ENCODE assay signal across 17 mouse cellular contexts in the genomic region with DNA sequence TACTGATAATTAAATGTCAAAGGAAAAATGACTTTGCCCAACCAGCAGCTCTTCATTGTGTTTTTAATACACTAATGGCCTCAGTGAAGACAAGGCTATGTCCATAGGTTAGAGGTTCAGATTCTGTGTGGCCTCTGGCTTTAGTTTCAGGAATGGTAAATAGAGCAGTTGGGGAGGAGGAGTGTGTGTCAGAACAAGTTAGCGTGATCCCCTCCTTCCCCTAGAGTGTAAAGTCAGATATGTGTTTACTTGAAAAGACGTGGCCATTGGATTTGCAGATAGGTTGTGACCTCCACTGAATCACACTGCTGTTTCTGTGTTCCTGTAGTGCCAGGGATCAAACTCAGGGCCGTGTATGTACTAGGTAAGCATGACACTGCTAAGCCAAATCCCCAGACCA.
DNase-seq lines count a peak whose midpoint lies in the region; ATAC-seq and TF ChIP-seq lines count a peak whose summit lies in the region.
"Had no signal": no experiment of that assay in that cellular context is flagged by ENCODE, and none has a peak within 500 bp of the region (broad histone marks: within the 10 kb centered on the region; RNA-seq: fewer than 3 reads in every experiment).

No protein-coding gene starts in this region.

- H3K27me3 ChIP-seq in hindbrain, embryonic 15.5 days: no peaks in the 10 kb centered on the region
- no peaks in the 10 kb centered on the region for H3K27me3 ChIP-seq in hindbrain, embryonic 12.5 days
- no peaks in the 10 kb centered on the region for H3K27me3 ChIP-seq in intestine, embryonic 14.5 days (replicated peaks; ENCODE audit: control insufficient read depth, insufficient read depth, low read length)
- no peaks in the 10 kb centered on the region for H3K27me3 ChIP-seq in intestine, embryonic 15.5 days (replicated peaks)
- no peaks in the 10 kb centered on the region for H3K27me3 ChIP-seq in liver, embryonic 13.5 days
- H3K27me3 ChIP-seq in liver, postnatal 0 days (ENCODE audit: insufficient read depth, low read length): no peaks in the 10 kb centered on the region
- H3K27me3 ChIP-seq: forebrain, embryonic 13.5 days had no signal

- no peak overlapping the region for H3K4me3 ChIP-seq in hindbrain, embryonic 15.5 days
- no peak overlapping the region for H3K4me3 ChIP-seq in hindbrain, embryonic 12.5 days
- H3K4me3 ChIP-seq in intestine, embryonic 14.5 days (ENCODE audit: low read depth, low read length): no peak overlapping the region
- no peak overlapping the region for H3K4me3 ChIP-seq in intestine, embryonic 15.5 days (replicated peaks)
- no peak overlapping the region for H3K4me3 ChIP-seq in liver, embryonic 13.5 days (replicated peaks)
- no peak overlapping the region for H3K4me3 ChIP-seq in liver, postnatal 0 days (ENCODE audit: low read depth, low read length)
- H3K4me3 ChIP-seq: forebrain, embryonic 10.5 days; forebrain, embryonic 13.5 days; hindbrain, embryonic 10.5 days had no signal

- 0 out of 2 replicates have a peak overlapping the region, but pooled peaks have one; percentile 34 for H3K27ac ChIP-seq in hindbrain, embryonic 15.5 days (replicated peaks)
- no peak overlapping the region for H3K27ac ChIP-seq in hindbrain, embryonic 12.5 days
- H3K27ac ChIP-seq in intestine, embryonic 14.5 days (ENCODE audit: low read depth): no peak overlapping the region
- H3K27ac ChIP-seq in intestine, embryonic 15.5 days: no peak overlapping the region
- peak overlapping the region; percentile 37; the same call in 1 of the 2 replicates for H3K27ac ChIP-seq in liver, embryonic 13.5 days
- H3K27ac ChIP-seq in liver, postnatal 0 days (ENCODE audit: low read depth): no peak overlapping the region
- H3K27ac ChIP-seq: forebrain, embryonic 10.5 days; forebrain, embryonic 13.5 days; hindbrain, embryonic 10.5 days had no signal

- H3K9me3 ChIP-seq in hindbrain, embryonic 15.5 days: no peaks in the 10 kb centered on the region
- no peaks in the 10 kb centered on the region for H3K9me3 ChIP-seq in hindbrain, embryonic 12.5 days (replicated peaks)
- H3K9me3 ChIP-seq in intestine, embryonic 14.5 days (ENCODE audit: control insufficient read depth, low read length): no peaks in the 10 kb centered on the region
- H3K9me3 ChIP-seq in intestine, embryonic 15.5 days: no peaks in the 10 kb centered on the region
- H3K9me3 ChIP-seq in liver, embryonic 13.5 days (replicated peaks): no peaks in the 10 kb centered on the region
- H3K9me3 ChIP-seq in liver, postnatal 0 days (ENCODE audit: low read length): 0 out of 2 replicates have a peak, but pooled peaks cover under 1% of the 10 kb centered on the region
- H3K9me3 ChIP-seq: forebrain, embryonic 13.5 days had no signal

- H3K4me2 ChIP-seq in hindbrain, embryonic 15.5 days: no peak overlapping the region
- no peak overlapping the region for H3K4me2 ChIP-seq in hindbrain, embryonic 12.5 days (replicated peaks)
- no peak overlapping the region for H3K4me2 ChIP-seq in intestine, embryonic 14.5 days (ENCODE audit: low read length)
- no peak overlapping the region for H3K4me2 ChIP-seq in intestine, embryonic 15.5 days (replicated peaks)
- no peak overlapping the region for H3K4me2 ChIP-seq in liver, embryonic 13.5 days
- no peak overlapping the region for H3K4me2 ChIP-seq in liver, postnatal 0 days (ENCODE audit: low read depth, low read length)
- H3K4me2 ChIP-seq: forebrain, embryonic 13.5 days; heart, embryonic 11.5 days had no signal

- no peak for ATAC-seq in hindbrain, embryonic 15.5 days (ENCODE audit: low FRiP score, low read depth)
- no peak for ATAC-seq in hindbrain, embryonic 12.5 days (ENCODE audit: low FRiP score)
- ATAC-seq in intestine, embryonic 14.5 days (replicated peaks; ENCODE audit: low FRiP score, low TSS enrichment, low read depth): no peak
- ATAC-seq in intestine, embryonic 15.5 days: no peak
- ATAC-seq in liver, embryonic 13.5 days (ENCODE audit: low read depth): no peak
- no peak for ATAC-seq in liver, postnatal 0 days
- ATAC-seq: CD4-positive, CD25-positive, alpha-beta regulatory T cell, adult 4 months; forebrain, embryonic 13.5 days; intestine, postnatal 0 days had no signal

- H3K9ac ChIP-seq in hindbrain, embryonic 15.5 days: no peak overlapping the region
- H3K9ac ChIP-seq in hindbrain, embryonic 12.5 days: no peak overlapping the region
- H3K9ac ChIP-seq in intestine, embryonic 14.5 days (ENCODE audit: low read length): no peak overlapping the region
- H3K9ac ChIP-seq in intestine, embryonic 15.5 days: no peak overlapping the region
- H3K9ac ChIP-seq in liver, embryonic 13.5 days: no peak overlapping the region
- no peak overlapping the region for H3K9ac ChIP-seq in liver, postnatal 0 days (replicated peaks)
- H3K9ac ChIP-seq: forebrain, embryonic 13.5 days had no signal

- H3K36me3 ChIP-seq in hindbrain, embryonic 15.5 days: no peaks in the 10 kb centered on the region
- no peaks in the 10 kb centered on the region for H3K36me3 ChIP-seq in hindbrain, embryonic 12.5 days
- H3K36me3 ChIP-seq in intestine, embryonic 14.5 days (ENCODE audit: control insufficient read depth, insufficient read depth, low read length): no peaks in the 10 kb centered on the region
- no peaks in the 10 kb centered on the region for H3K36me3 ChIP-seq in intestine, embryonic 15.5 days
- no peaks in the 10 kb centered on the region for H3K36me3 ChIP-seq in liver, embryonic 13.5 days
- H3K36me3 ChIP-seq in liver, postnatal 0 days (replicated peaks; ENCODE audit: insufficient read depth, low read length): no peaks in the 10 kb centered on the region
- H3K36me3 ChIP-seq: forebrain, embryonic 10.5 days; hindbrain, embryonic 10.5 days had no signal

- 79% methylated on average over 3 of the region's 3 CpGs for WGBS in hindbrain, embryonic 15.5 days
- WGBS in hindbrain, embryonic 12.5 days: 77% methylated on average over 3 of the region's 3 CpGs
- 39% methylated on average over 3 of the region's 3 CpGs for WGBS in intestine, embryonic 14.5 days
- 44% methylated on average over 3 of the region's 3 CpGs for WGBS in intestine, embryonic 15.5 days
- 62% methylated on average over 3 of the region's 3 CpGs for WGBS in liver, embryonic 13.5 days (ENCODE audit: insufficient replicate concordance)
- WGBS in liver, postnatal 0 days (ENCODE audit: insufficient replicate concordance): 63% methylated on average over 3 of the region's 3 CpGs

- no peak for TF ChIP-seq EP300 in liver, postnatal 0 days (IDR thresholded peaks at IDR 0.05; ENCODE audit: low read depth)

- no peak for TF ChIP-seq CTCF in liver, postnatal 0 days (IDR thresholded peaks at IDR 0.05; ENCODE audit: low read depth)

- DNase-seq in intestine, embryonic 14.5 days (ENCODE audit: low spot score): peak; percentile 39
- no peak for DNase-seq in liver, embryonic 13.5 days
- no peak for DNase-seq in liver, postnatal 0 days
- DNase-seq: adrenal gland, adult 2 months; adrenal gland, postnatal 14 days; gastrocnemius, postnatal 10 days; gastrocnemius, postnatal 36 days; heart, postnatal 36 days had no signal

- H3K4me1 ChIP-seq in hindbrain, embryonic 15.5 days (replicated peaks): peaks cover 11% of the 10 kb centered on the region
- no peaks in the 10 kb centered on the region for H3K4me1 ChIP-seq in hindbrain, embryonic 12.5 days
- no peaks in the 10 kb centered on the region for H3K4me1 ChIP-seq in intestine, embryonic 14.5 days (replicated peaks; ENCODE audit: control insufficient read depth, insufficient read depth, low read length)
- no peaks in the 10 kb centered on the region for H3K4me1 ChIP-seq in intestine, embryonic 15.5 days (replicated peaks)
- peaks cover 59% of the 10 kb centered on the region for H3K4me1 ChIP-seq in liver, embryonic 13.5 days (replicated peaks)
- H3K4me1 ChIP-seq in liver, postnatal 0 days (ENCODE audit: insufficient read depth): peaks cover 24% of the 10 kb centered on the region
- H3K4me1 ChIP-seq: forebrain, embryonic 10.5 days had no signal

Comparison
In these comparisons a context has a peak if more than half of its experiments do, and no peak if none do; other contexts are left out.
1. H3K27ac ChIP-seq: peak in hindbrain, embryonic 15.5 days (single experiment) and liver, embryonic 13.5 days (single experiment); none in hindbrain, embryonic 12.5 days (single experiment), intestine, embryonic 14.5 days (single experiment), intestine, embryonic 15.5 days (single experiment) and liver, postnatal 0 days (single experiment).